Mouse (Mus musculus): Measurements from ENCODE around the gene Tedc1. TPM values are rescaled to one million over a fixed set of nuclear protein-coding genes. Genes with fewer than 3 reads are reported as not detected.

Tedc1 gene
- polyA plus RNA-seq, 1 experiment from 2014 or later = 33.9 TPM

- Histone ChIP-seq H3K9me3 (no peaks in the 10 kb centered on the region), H3K4me1 (peaks cover 27% of the 10 kb centered on the region), H3K27ac (no peak overlapping the region), H3K36me3 (no peaks in the 10 kb centered on the region), H3K4me2 (no peak overlapping the region), H3K4me3 (no peak overlapping the region), H3K9ac (no peak overlapping the region), H3K27me3 (peaks cover 68% of the 10 kb centered on the region)
- 68% methylated on average over 4 of the region's 4 CpGs for WGBS
- no peak for ATAC-seq (ENCODE audit: insufficient number of reproducible peaks, insufficient read depth, low FRiP score, low TSS enrichment, low read depth)
These were observed 6.9 kb upstream of the Tedc1 start for GRCm38 (mm10) chr12:113149341-113149740.

GRCm38 (mm10) chr12:113149896-113150295 is 6.3 kb upstream of the Tedc1 start:
- Histone ChIP-seq H3K36me3 (no peaks in the 10 kb centered on the region), H3K4me1 (peaks cover 30% of the 10 kb centered on the region), H3K4me3 (no peak overlapping the region), H3K9ac (no peak overlapping the region), H3K27me3 (peaks cover 62% of the 10 kb centered on the region), H3K9me3 (no peaks in the 10 kb centered on the region), H3K27ac (no peak overlapping the region), H3K4me2 (no peak overlapping the region)
- 78% methylated on average over 3 of the region's 3 CpGs for WGBS
- ATAC-seq (ENCODE audit: insufficient number of reproducible peaks, insufficient read depth, low FRiP score, low TSS enrichment, low read depth) = no peak

- Histone ChIP-seq H3K27me3 (peaks cover 61% of the 10 kb centered on the region), H3K4me3 (no peak overlapping the region; the same call in 1 of the 2 replicates), H3K9ac (no peak overlapping the region), H3K27ac (no peak overlapping the region), H3K9me3 (no peaks in the 10 kb centered on the region), H3K4me1 (peaks cover 37% of the 10 kb centered on the region), H3K36me3 (no peaks in the 10 kb centered on the region), H3K4me2 (no peak overlapping the region)
- no peak for ATAC-seq (ENCODE audit: insufficient number of reproducible peaks, insufficient read depth, low FRiP score, low TSS enrichment, low read depth)
- 72% methylated on average over 4 of the region's 4 CpGs for WGBS
These were observed 5.6 kb upstream of the Tedc1 start for GRCm38 (mm10) chr12:113150591-113150990.

- H3K9ac ChIP-seq = no peak overlapping the region
- H3K27me3 ChIP-seq = peaks cover 56% of the 10 kb centered on the region
- no peak overlapping the region for H3K27ac ChIP-seq
- H3K4me2 ChIP-seq = peak overlapping the region; percentile 82; the same call in 1 of the 2 replicates
- H3K36me3 ChIP-seq = no peaks in the 10 kb centered on the region
- H3K4me3 ChIP-seq = no peak overlapping the region; the same call in 1 of the 2 replicates
- H3K4me1 ChIP-seq = peaks cover 38% of the 10 kb centered on the region
- no peaks in the 10 kb centered on the region for H3K9me3 ChIP-seq
- ATAC-seq (ENCODE audit: insufficient number of reproducible peaks, insufficient read depth, low FRiP score, low TSS enrichment, low read depth) = no peak
- WGBS = 76% methylated on average over 8 of the region's 8 CpGs
These were observed 5.2 kb upstream of the Tedc1 start for GRCm38 (mm10) chr12:113151046-113151445.

- no peaks in the 10 kb centered on the region for H3K9me3 ChIP-seq
- H3K4me2 ChIP-seq = peak overlapping the region; percentile 82
- H3K4me1 ChIP-seq = peaks cover 33% of the 10 kb centered on the region
- H3K4me3 ChIP-seq = peak overlapping the region; percentile 53
- H3K36me3 ChIP-seq = no peaks in the 10 kb centered on the region
- under 1% methylated on average over 36 of the region's 36 CpGs for WGBS
- H3K27ac ChIP-seq = no peak overlapping the region
- peak overlapping the region; percentile 65 for H3K9ac ChIP-seq
- ATAC-seq (ENCODE audit: insufficient number of reproducible peaks, insufficient read depth, low FRiP score, low TSS enrichment, low read depth) = no peak
- peaks cover 49% of the 10 kb centered on the region for H3K27me3 ChIP-seq
These were observed 4.5 kb upstream of the Tedc1 start for GRCm38 (mm10) chr12:113151661-113152271.

GRCm38 (mm10) chr12:113152272-113152661 is 4.0 kb upstream of the Tedc1 start:
- WGBS = 13% methylated on average over 19 of the region's 19 CpGs

GRCm38 (mm10) chr12:113152991-113153525 is 3.2 kb upstream of the Tedc1 start:
- WGBS = 79% methylated on average over 6 of the region's 6 CpGs
- Histone ChIP-seq H3K27ac (no peak overlapping the region), H3K4me1 (peaks cover 41% of the 10 kb centered on the region), H3K27me3 (peaks cover 36% of the 10 kb centered on the region), H3K9me3 (no peaks in the 10 kb centered on the region), H3K4me2 (peak overlapping the region; percentile 82), H3K9ac (no peak overlapping the region), H3K4me3 (peak overlapping the region; percentile 53), H3K36me3 (no peaks in the 10 kb centered on the region)
- ATAC-seq (ENCODE audit: insufficient number of reproducible peaks, insufficient read depth, low FRiP score, low TSS enrichment, low read depth) = no peak

More at GRCm38 (mm10) chr12:113152272-113152661, 4.0 kb upstream of the Tedc1 start:
- no peaks in the 10 kb centered on the region for H3K36me3 ChIP-seq
- H3K4me1 ChIP-seq = peaks cover 38% of the 10 kb centered on the region
- no peak for ATAC-seq (ENCODE audit: insufficient number of reproducible peaks, insufficient read depth, low FRiP score, low TSS enrichment, low read depth)
- H3K4me2 ChIP-seq = peak overlapping the region; percentile 82
- no peak overlapping the region for H3K27ac ChIP-seq
- peaks cover 44% of the 10 kb centered on the region for H3K27me3 ChIP-seq
- H3K4me3 ChIP-seq = peak overlapping the region; percentile 53
- peak overlapping the region; percentile 65 for H3K9ac ChIP-seq
- no peaks in the 10 kb centered on the region for H3K9me3 ChIP-seq

GRCm38 (mm10) chr12:113153971-113154370 is 2.2 kb upstream of the Tedc1 start:
- Histone ChIP-seq H3K4me3 (no peak overlapping the region), H3K4me1 (peaks cover 38% of the 10 kb centered on the region), H3K27ac (no peak overlapping the region), H3K27me3 (peaks cover 27% of the 10 kb centered on the region), H3K4me2 (no peak overlapping the region), H3K9me3 (no peaks in the 10 kb centered on the region), H3K9ac (no peak overlapping the region), H3K36me3 (no peaks in the 10 kb centered on the region)
- 93% methylated on average over 7 of the region's 7 CpGs for WGBS
- ATAC-seq (ENCODE audit: insufficient number of reproducible peaks, insufficient read depth, low FRiP score, low TSS enrichment, low read depth) = no peak

- Histone ChIP-seq H3K36me3 (0 out of 2 replicates have a peak, but pooled peaks cover 3% of the 10 kb centered on the region), H3K9ac (peak overlapping the region; percentile 74; the same call in 1 of the 2 replicates), H3K27ac (no peak overlapping the region), H3K4me1 (peaks cover 38% of the 10 kb centered on the region), H3K27me3 (peaks cover 26% of the 10 kb centered on the region), H3K4me3 (peak overlapping the region; percentile 70), H3K4me2 (peak overlapping the region; percentile 91), H3K9me3 (no peaks in the 10 kb centered on the region)
- WGBS = 74% methylated on average over 6 of the region's 6 CpGs
- no peak for ATAC-seq (ENCODE audit: insufficient number of reproducible peaks, insufficient read depth, low FRiP score, low TSS enrichment, low read depth)
These were observed 1.5 kb upstream of the Tedc1 start for GRCm38 (mm10) chr12:113154747-113155075.

- WGBS = 4% methylated on average over 32 of the region's 32 CpGs
- no peak for ATAC-seq (ENCODE audit: insufficient number of reproducible peaks, insufficient read depth, low FRiP score, low TSS enrichment, low read depth)
- Histone ChIP-seq H3K9ac (peak overlapping the region; percentile 74), H3K4me3 (peak overlapping the region; percentile 70), H3K27me3 (peaks cover 22% of the 10 kb centered on the region), H3K36me3 (0 out of 2 replicates have a peak, but pooled peaks cover 7% of the 10 kb centered on the region), H3K27ac (peak overlapping the region; percentile 85), H3K4me2 (peak overlapping the region; percentile 91), H3K4me1 (peaks cover 38% of the 10 kb centered on the region), H3K9me3 (no peaks in the 10 kb centered on the region)
These were observed 997 bp upstream of the Tedc1 start for GRCm38 (mm10) chr12:113155076-113155771.

- H3K9me3 ChIP-seq = no peaks in the 10 kb centered on the region
- under 1% methylated on average over 23 of the region's 23 CpGs for WGBS
- peak overlapping the region; percentile 91 for H3K4me2 ChIP-seq
- H3K27me3 ChIP-seq = peaks cover 9% of the 10 kb centered on the region
- ATAC-seq (ENCODE audit: insufficient number of reproducible peaks, insufficient read depth, low FRiP score, low TSS enrichment, low read depth) = no peak; the same call in 1 of the 2 replicates
- H3K27ac ChIP-seq = peak overlapping the region; percentile 66
- peaks cover 33% of the 10 kb centered on the region for H3K4me1 ChIP-seq
- H3K36me3 ChIP-seq = peaks cover 13% of the 10 kb centered on the region; the same call in 1 of the 2 replicates
- H3K9ac ChIP-seq = peak overlapping the region; percentile 71
- H3K4me3 ChIP-seq = peak overlapping the region; percentile 70
These were observed 314 bp downstream of the Tedc1 start for GRCm38 (mm10) chr12:113156540-113156929.
